Mouse (Mus musculus): ENCODE measurements around the gene Sdc4. TPM values are rescaled to one million over a fixed set of nuclear protein-coding genes. Genes with fewer than 3 reads are reported as not detected.

The Sdc4 gene
- total RNA-seq, 2 experiments from 2014 or later: 19.7 to 22.4 TPM

Other genes with a start within 250 kb of the Sdc4 start
- gene Wfdc15a, start 243.8 kb downstream of the Sdc4 start, total RNA-seq (2021): not detected
- gene Wfdc15b, start 222.2 kb downstream of the Sdc4 start, total RNA-seq (2021): not detected
- gene Svs2, start 205.4 kb downstream of the Sdc4 start, total RNA-seq (2021): not detected
- gene Svs3b, start 187.2 kb downstream of the Sdc4 start, total RNA-seq (2021): not detected
- gene Svs4, start 165.4 kb downstream of the Sdc4 start, total RNA-seq (2021): not detected
- not detected for gene Svs3a, start 154.6 kb downstream of the Sdc4 start, total RNA-seq (2021)
- gene Svs6, start 127.1 kb downstream of the Sdc4 start, total RNA-seq (2021): not detected
- not detected for gene Svs5, start 111.1 kb downstream of the Sdc4 start, total RNA-seq (2021)
- 1 to 10 TPM; 3.1 to 7.2 TPM for gene Slpi, start 54.8 kb downstream of the Sdc4 start, total RNA-seq (2021)
- gene Rbpjl, start 40.7 kb downstream of the Sdc4 start, total RNA-seq (2021): not detected
- gene Matn4, start 38.7 kb downstream of the Sdc4 start, total RNA-seq (2021): under 1 TPM; 0.42 to 0.52 TPM
- 10 to 100 TPM; 22.2 to 26.8 TPM for gene Sys1, start 13.1 kb upstream of the Sdc4 start, total RNA-seq (2021)
- 1 to 10 TPM; 1.4 to 2.5 TPM for gene Gm20458, start 17.1 kb upstream of the Sdc4 start, total RNA-seq (2021)
- gene Trp53tg5, start 29.8 kb upstream of the Sdc4 start, total RNA-seq (2021): not detected
- gene Dbndd2, start 42.2 kb upstream of the Sdc4 start, total RNA-seq (2021): 10 to 100 TPM; 14.4 to 21.9 TPM
- gene Pigt, start 53.6 kb upstream of the Sdc4 start, total RNA-seq (2021): 10 to 100 TPM; 34.7 to 34.8 TPM
- under 1 TPM; 0.78 to 0.83 TPM for gene Wfdc2, start 118.5 kb upstream of the Sdc4 start, total RNA-seq (2021)
- gene Spint3, start 129.6 kb upstream of the Sdc4 start, total RNA-seq (2021): not detected
- under 1 TPM in 1 of 2 experiments, not detected in 1; 0.34 TPM for gene Wfdc6a, start 141.6 kb upstream of the Sdc4 start, total RNA-seq (2021)
- gene Eppin, start 149.7 kb upstream of the Sdc4 start, total RNA-seq (2021): not detected
- not detected for gene Wfdc6b, start 169.6 kb upstream of the Sdc4 start, total RNA-seq (2021)
- not detected for gene Wfdc8, start 169.7 kb upstream of the Sdc4 start, total RNA-seq (2021)
- gene Wfdc16, start 194.9 kb upstream of the Sdc4 start, total RNA-seq (2021): not detected
- gene Wfdc10, start 212.2 kb upstream of the Sdc4 start, total RNA-seq (2021): not detected
- not detected for gene Wfdc9, start 212.7 kb upstream of the Sdc4 start, total RNA-seq (2021)
- not detected for gene Wfdc11, start 230.2 kb upstream of the Sdc4 start, total RNA-seq (2021)
- not detected for gene Wfdc13, start 241.2 kb upstream of the Sdc4 start, total RNA-seq (2021)